Mouse (Mus musculus) ES-E14 (cell line): Measurements from ENCODE around the gene Lck.

Experiments
- CHD2 ChIP-seq: IDR thresholded peaks from 2 replicates; pipeline ENCODE4 v1.6.1; 2014; ENCODE audit warnings: mild to moderate bottlenecking, low read depth, low read length, inconsistent platforms
- MAFK ChIP-seq: IDR thresholded peaks from 2 replicates; pipeline ENCODE4 v1.6.1; 2014; ENCODE audit warnings: mild to moderate bottlenecking, low read depth, low read length, inconsistent platforms; ENCODE audit not compliant: insufficient read depth

- TF ChIP-seq MAFK = no peak
- peak; percentile 84 for TF ChIP-seq CHD2
Measured at GRCm38 (mm10) chr4:129577688-129578087, 4.2 kb upstream of the Lck start.
